Mouse (Mus musculus) stomach, postnatal 0 days (tissue): ENCODE data around the gene Foxred2.

ENCODE experiments used
- CTCF ChIP-seq: IDR thresholded peaks from 2 replicates; pipeline ENCODE4 v1.5.1; 2016; ENCODE audit warnings: antibody characterized with exemption, low read depth, mild to moderate bottlenecking, moderate library complexity
- EP300 ChIP-seq: optimal IDR thresholded peaks from 2 replicates; pipeline ENCODE3; 2016; ENCODE audit warnings: antibody characterized with exemption

- TF ChIP-seq CTCF (no peak), EP300 (no peak)
Measured at GRCm38 (mm10) chr15:77941563-77941962, 15.0 kb downstream of the Foxred2 start.
